Mouse (Mus musculus): Measurements from ENCODE around the gene Psmd1. TPM values are rescaled to one million over a fixed set of nuclear protein-coding genes. Genes with fewer than 3 reads are reported as not detected.

Gene Psmd1
- polyA plus RNA-seq, 1 experiment from 2014 or later, result 194 TPM

Other genes starting within 250 kb of the Psmd1 start
- 124 and 127 TPM in 2 replicates for gene Itm2c, start 170.1 kb upstream of the Psmd1 start, polyA plus RNA-seq (2014; fragmentation: Nextera tagmentation; extraction: Ambion mirVana)
- 4.8 and 7.5 TPM in 2 replicates for gene 4933407L21Rik, start 135.9 kb upstream of the Psmd1 start, polyA plus RNA-seq (2014; fragmentation: Nextera tagmentation; extraction: Ambion mirVana)
- 0.09 and 0.13 TPM in 2 replicates for gene Gpr55, start 103.4 kb upstream of the Psmd1 start, polyA plus RNA-seq (2014; fragmentation: Nextera tagmentation; extraction: Ambion mirVana)
- gene Spata3, start 47.6 kb upstream of the Psmd1 start, polyA plus RNA-seq (2014; fragmentation: Nextera tagmentation; extraction: Ambion mirVana), result 0.31 TPM in 2 replicates
- 8.6 and 12.7 TPM in 2 replicates for gene 2810459M11Rik, start 18.5 kb upstream of the Psmd1 start, polyA plus RNA-seq (2014; fragmentation: Nextera tagmentation; extraction: Ambion mirVana)
- 0.09 and 0.44 TPM in 2 replicates for gene Htr2b, start 47.6 kb downstream of the Psmd1 start, polyA plus RNA-seq (2014; fragmentation: Nextera tagmentation; extraction: Ambion mirVana)
- gene Gm21972, start 69.2 kb downstream of the Psmd1 start, polyA plus RNA-seq (2014; fragmentation: Nextera tagmentation; extraction: Ambion mirVana), result 0.46 and 0.90 TPM in 2 replicates
- gene Armc9, start 90.4 kb downstream of the Psmd1 start, polyA plus RNA-seq (2014; fragmentation: Nextera tagmentation; extraction: Ambion mirVana), result 32.3 and 33.0 TPM in 2 replicates
- gene B3gnt7, start 238.4 kb downstream of the Psmd1 start, polyA plus RNA-seq (2014; fragmentation: Nextera tagmentation; extraction: Ambion mirVana), result 7.5 and 8.3 TPM in 2 replicates